Mouse (Mus musculus): ENCODE results near the gene Cdk2ap2. TPM values are rescaled to one million over a fixed set of nuclear protein-coding genes. Genes with fewer than 3 reads are reported as not detected.
"Not testable (repeated sequence)": the region's sequence is repeated elsewhere in the genome, so short reads cannot be mapped to it uniquely, and the experiment has no call there.

Cdk2ap2 gene
- polyA plus RNA-seq, 1 experiment from 2014 or later, result 83.4 TPM

DNA sequence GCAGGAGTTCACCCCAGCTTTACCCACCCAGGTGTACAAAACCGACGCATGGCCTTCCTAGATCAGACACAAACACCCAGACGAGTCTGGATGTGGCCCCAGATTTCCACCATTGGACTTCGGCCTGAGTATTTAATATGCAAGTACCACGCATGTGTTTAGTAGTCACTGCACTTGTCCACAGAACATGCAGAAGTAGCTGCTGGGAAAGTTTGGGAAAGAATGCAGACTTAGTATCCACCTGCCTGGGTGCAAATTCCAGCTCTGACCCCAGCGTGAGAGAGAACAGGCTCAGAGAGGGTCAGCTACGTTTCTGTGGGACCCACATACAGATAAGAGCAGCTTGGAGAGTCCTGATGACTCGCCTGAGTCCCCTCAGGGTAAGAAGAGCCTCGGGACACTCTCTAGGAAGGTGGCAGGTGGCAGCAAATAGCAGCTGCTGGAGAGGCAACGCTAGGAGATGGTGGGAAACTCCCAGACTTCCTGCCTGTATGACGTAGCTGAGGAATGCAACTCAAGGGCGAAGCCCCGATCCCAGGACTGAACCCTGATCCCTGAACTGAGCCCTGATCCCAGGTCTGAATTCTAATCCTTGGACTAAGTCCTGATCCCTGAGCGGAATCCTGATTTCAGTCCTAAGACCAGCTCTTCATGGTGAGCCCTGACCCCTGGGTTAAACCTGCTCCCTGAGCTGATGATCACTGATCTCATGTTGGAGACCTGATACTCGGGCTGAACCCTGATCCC lies 40.9 kb upstream of the Cdk2ap2 start:
- no peaks in the 10 kb centered on the region for H3K27me3 ChIP-seq (ENCODE audit: control insufficient read depth, insufficient read depth, low read length)
- no peak overlapping the region for H3K9ac ChIP-seq (replicated peaks; ENCODE audit: low read length)
- no peaks in the 10 kb centered on the region for H3K36me3 ChIP-seq (ENCODE audit: control insufficient read depth, insufficient read depth, low read length)
- no peaks in the 10 kb centered on the region for H3K4me1 ChIP-seq (ENCODE audit: control insufficient read depth, insufficient read depth, low read length)
- no peak overlapping the region for H3K4me3 ChIP-seq (replicated peaks; ENCODE audit: low read depth, low read length)
- WGBS, result 64% methylated on average over 15 of the region's 15 CpGs
- DNase-seq, result no peak
- no peak overlapping the region for H3K4me2 ChIP-seq (ENCODE audit: low read length)
- H3K27ac ChIP-seq (replicated peaks; ENCODE audit: low read depth, low read length), result no peak overlapping the region
- no peaks in the 10 kb centered on the region for H3K9me3 ChIP-seq (ENCODE audit: control insufficient read depth, low read length)
- ATAC-seq (ENCODE audit: low FRiP score, low TSS enrichment), result no peak

DNA sequence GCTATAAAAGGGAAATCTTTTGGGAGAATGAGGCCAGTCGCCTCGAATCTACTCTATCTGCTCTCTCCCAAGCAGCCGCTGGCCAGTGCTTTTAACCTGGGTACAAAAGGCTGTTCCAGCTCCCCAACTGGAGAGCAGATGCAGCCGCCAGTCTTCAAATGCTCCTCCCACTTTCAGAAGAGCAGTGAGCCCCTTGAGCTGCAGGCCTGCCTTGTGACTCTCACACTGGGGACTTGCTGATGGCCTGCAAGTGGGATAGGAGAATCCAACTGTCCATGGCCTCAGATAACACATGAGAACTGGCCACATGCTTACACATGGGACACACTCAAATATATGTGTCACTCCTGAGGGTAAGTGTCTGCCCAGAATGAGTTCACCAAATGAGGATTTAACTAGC lies 40.3 kb upstream of the Cdk2ap2 start:
- no peaks in the 10 kb centered on the region for H3K27me3 ChIP-seq (ENCODE audit: control insufficient read depth, insufficient read depth, low read length)
- H3K9me3 ChIP-seq (ENCODE audit: control insufficient read depth, low read length), result no peaks in the 10 kb centered on the region
- H3K27ac ChIP-seq (replicated peaks; ENCODE audit: low read depth, low read length), result no peak overlapping the region
- H3K36me3 ChIP-seq (ENCODE audit: control insufficient read depth, insufficient read depth, low read length), result no peaks in the 10 kb centered on the region
- DNase-seq, result no peak
- no peak overlapping the region for H3K4me3 ChIP-seq (replicated peaks; ENCODE audit: low read depth, low read length)
- H3K4me1 ChIP-seq (ENCODE audit: control insufficient read depth, insufficient read depth, low read length), result no peaks in the 10 kb centered on the region
- H3K9ac ChIP-seq (replicated peaks; ENCODE audit: low read length), result no peak overlapping the region
- no peak overlapping the region for H3K4me2 ChIP-seq (ENCODE audit: low read length)
- WGBS, result 34% methylated on average over 4 of the region's 4 CpGs
- ATAC-seq (ENCODE audit: low FRiP score, low TSS enrichment), result no peak

DNA sequence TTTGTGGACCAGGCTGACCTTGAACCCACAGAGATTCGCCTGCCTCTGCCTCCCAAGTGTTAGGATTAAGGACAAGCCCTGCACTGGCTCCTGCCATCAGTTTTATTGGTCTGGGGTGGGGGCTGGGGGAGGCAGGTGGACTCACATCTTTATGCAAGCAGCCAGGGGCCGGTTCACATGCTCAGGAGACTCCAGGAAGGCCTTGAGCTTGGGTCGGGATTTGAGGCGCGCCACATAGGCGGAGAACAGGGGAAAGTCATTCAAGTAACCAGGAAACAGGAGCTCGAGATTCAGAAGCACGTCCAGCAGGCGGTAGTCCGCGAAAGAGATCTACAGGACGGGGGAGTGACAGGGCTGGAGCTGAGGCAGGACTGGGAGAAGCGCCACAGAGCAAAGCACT lies 39.6 kb upstream of the Cdk2ap2 start:
- H3K36me3 ChIP-seq (ENCODE audit: control insufficient read depth, insufficient read depth, low read length), result no peaks in the 10 kb centered on the region
- no peaks in the 10 kb centered on the region for H3K9me3 ChIP-seq (ENCODE audit: control insufficient read depth, low read length)
- H3K4me3 ChIP-seq (replicated peaks; ENCODE audit: low read depth, low read length), result no peak overlapping the region
- no peaks in the 10 kb centered on the region for H3K4me1 ChIP-seq (ENCODE audit: control insufficient read depth, insufficient read depth, low read length)
- H3K27ac ChIP-seq (replicated peaks; ENCODE audit: low read depth, low read length), result no peak overlapping the region
- 84% methylated on average over 13 of the region's 13 CpGs for WGBS
- H3K27me3 ChIP-seq (ENCODE audit: control insufficient read depth, insufficient read depth, low read length), result no peaks in the 10 kb centered on the region
- no peak overlapping the region for H3K9ac ChIP-seq (replicated peaks; ENCODE audit: low read length)
- no peak for DNase-seq
- no peak for ATAC-seq (ENCODE audit: low FRiP score, low TSS enrichment)
- H3K4me2 ChIP-seq (ENCODE audit: low read length), result no peak overlapping the region

DNA sequence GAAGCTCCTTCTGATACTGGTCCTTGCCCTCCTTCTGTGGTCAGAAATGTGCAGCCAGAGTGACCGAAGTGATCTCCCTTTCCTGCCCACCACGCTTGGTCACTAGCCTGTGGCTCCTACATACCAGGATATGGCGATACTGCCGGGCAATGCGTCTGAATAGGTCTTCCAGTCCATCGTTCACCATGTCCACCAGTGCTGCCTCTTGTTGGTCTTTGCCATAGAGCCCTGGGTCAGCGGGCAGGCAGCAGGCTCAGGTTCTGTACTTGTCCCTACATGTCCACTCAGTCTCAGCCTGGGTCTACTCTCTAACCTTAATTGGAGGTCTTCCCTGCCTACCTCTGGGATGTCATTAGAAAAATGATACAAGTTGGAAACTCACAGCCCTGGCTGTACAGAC lies 39.0 kb upstream of the Cdk2ap2 start:
- Histone ChIP-seq H3K27ac (replicated peaks; ENCODE audit: low read depth, low read length) (no peak overlapping the region), H3K4me1 (ENCODE audit: control insufficient read depth, insufficient read depth, low read length) (no peaks in the 10 kb centered on the region), H3K4me2 (ENCODE audit: low read length) (no peak overlapping the region), H3K36me3 (ENCODE audit: control insufficient read depth, insufficient read depth, low read length) (no peaks in the 10 kb centered on the region), H3K27me3 (ENCODE audit: control insufficient read depth, insufficient read depth, low read length) (no peaks in the 10 kb centered on the region), H3K4me3 (replicated peaks; ENCODE audit: low read depth, low read length) (no peak overlapping the region), H3K9ac (replicated peaks; ENCODE audit: low read length) (no peak overlapping the region), H3K9me3 (ENCODE audit: control insufficient read depth, low read length) (no peaks in the 10 kb centered on the region)
- 97% methylated on average over 7 of the region's 7 CpGs for WGBS
- no peak for ATAC-seq (ENCODE audit: low FRiP score, low TSS enrichment)
- DNase-seq, result no peak

GRCm38 (mm10) chr19:4058581-4058980 lies 38.4 kb upstream of the Cdk2ap2 start:
- Histone ChIP-seq H3K9ac (replicated peaks; ENCODE audit: low read length) (no peak overlapping the region), H3K4me3 (replicated peaks; ENCODE audit: low read depth, low read length) (no peak overlapping the region), H3K36me3 (ENCODE audit: control insufficient read depth, insufficient read depth, low read length) (no peaks in the 10 kb centered on the region), H3K27ac (replicated peaks; ENCODE audit: low read depth, low read length) (no peak overlapping the region), H3K4me1 (ENCODE audit: control insufficient read depth, insufficient read depth, low read length) (no peaks in the 10 kb centered on the region), H3K4me2 (ENCODE audit: low read length) (no peak overlapping the region), H3K9me3 (ENCODE audit: control insufficient read depth, low read length) (no peaks in the 10 kb centered on the region), H3K27me3 (ENCODE audit: control insufficient read depth, insufficient read depth, low read length) (no peaks in the 10 kb centered on the region)
- WGBS, result 91% methylated on average over 5 of the region's 5 CpGs
- ATAC-seq (ENCODE audit: low FRiP score, low TSS enrichment) (no peak), DNase-seq (no peak)

GRCm38 (mm10) chr19:4059069-4059740 lies 37.8 kb upstream of the Cdk2ap2 start, which contains the start of gene Gstp3:
TSS of gene Gstp3 (minus strand) at chr19:4059569.
- 88% methylated on average over 15 of the region's 15 CpGs for WGBS
- no peak within 1 kb of the TSS for H3K9ac ChIP-seq (replicated peaks; ENCODE audit: low read length)
- no peak within 1 kb of the TSS for H3K4me3 ChIP-seq (replicated peaks; ENCODE audit: low read depth, low read length)
- H3K27me3 ChIP-seq (ENCODE audit: control insufficient read depth, insufficient read depth, low read length), result no peaks in the 10 kb centered on the region
- H3K4me2 ChIP-seq (ENCODE audit: low read length), result no peak within 1 kb of the TSS
- ATAC-seq (ENCODE audit: low FRiP score, low TSS enrichment) (no peak), DNase-seq (no peak)
- H3K9me3 ChIP-seq (ENCODE audit: control insufficient read depth, low read length), result no peaks in the 10 kb centered on the region
- H3K27ac ChIP-seq (replicated peaks; ENCODE audit: low read depth, low read length), result no peak within 1 kb of the TSS
- H3K4me1 ChIP-seq (ENCODE audit: control insufficient read depth, insufficient read depth, low read length), result no peaks in the 10 kb centered on the region
- H3K36me3 ChIP-seq (ENCODE audit: control insufficient read depth, insufficient read depth, low read length), result no peaks in the 10 kb centered on the region

GRCm38 (mm10) chr19:4060044-4060898 lies 36.7 kb upstream of the Cdk2ap2 start:
- H3K27ac ChIP-seq (replicated peaks; ENCODE audit: low read depth, low read length); H3K36me3 ChIP-seq (ENCODE audit: control insufficient read depth, insufficient read depth, low read length); H3K4me2 ChIP-seq (ENCODE audit: low read length); H3K9me3 ChIP-seq (ENCODE audit: control insufficient read depth, low read length); DNase-seq; H3K9ac ChIP-seq (replicated peaks; ENCODE audit: low read length); H3K27me3 ChIP-seq (ENCODE audit: control insufficient read depth, insufficient read depth, low read length); ATAC-seq (ENCODE audit: low FRiP score, low TSS enrichment); H3K4me1 ChIP-seq (ENCODE audit: control insufficient read depth, insufficient read depth, low read length); H3K4me3 ChIP-seq (replicated peaks; ENCODE audit: low read depth, low read length): not testable (repeated sequence)
- WGBS, result 82% methylated on average over 8 of the region's 8 CpGs

DNA sequence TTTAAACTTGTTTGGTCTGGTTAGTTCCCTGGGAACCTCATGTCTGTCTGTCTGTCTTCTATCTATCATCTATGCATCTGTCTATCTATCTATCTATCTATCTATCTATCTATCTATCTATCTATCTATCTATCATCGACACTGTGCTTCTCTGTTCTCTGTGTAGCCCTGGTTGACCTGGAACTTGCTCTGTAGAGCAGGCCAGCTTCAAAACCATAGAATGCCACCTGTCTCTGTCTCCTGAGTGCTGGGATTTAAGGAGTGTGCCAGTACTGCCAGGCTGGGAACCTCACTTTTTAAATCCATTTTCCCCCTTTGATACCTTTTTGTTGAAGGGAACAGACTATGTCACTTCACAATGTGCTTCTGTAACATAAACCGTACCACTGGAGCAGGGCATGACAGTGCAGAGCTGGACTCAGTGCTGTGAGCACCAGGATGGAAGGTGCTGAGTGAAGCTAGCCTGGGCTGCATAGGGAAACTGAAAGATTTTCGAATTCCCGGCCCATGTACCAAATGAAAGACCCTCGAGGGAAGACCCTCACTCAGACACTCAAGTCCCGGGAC lies 36.0 kb upstream of the Cdk2ap2 start:
- WGBS, result 90% methylated on average over 6 of the region's 6 CpGs

More for the DNA sequence above, 36.0 kb upstream of the Cdk2ap2 start:
- H3K4me1 ChIP-seq (ENCODE audit: control insufficient read depth, insufficient read depth, low read length), result no peaks in the 10 kb centered on the region
- no peak overlapping the region for H3K27ac ChIP-seq (replicated peaks; ENCODE audit: low read depth, low read length)
- no peak for ATAC-seq (ENCODE audit: low FRiP score, low TSS enrichment)
- no peak for DNase-seq
- H3K4me2 ChIP-seq (ENCODE audit: low read length), result no peak overlapping the region
- no peaks in the 10 kb centered on the region for H3K27me3 ChIP-seq (ENCODE audit: control insufficient read depth, insufficient read depth, low read length)
- no peaks in the 10 kb centered on the region for H3K36me3 ChIP-seq (ENCODE audit: control insufficient read depth, insufficient read depth, low read length)
- H3K4me3 ChIP-seq (replicated peaks; ENCODE audit: low read depth, low read length), result no peak overlapping the region
- H3K9me3 ChIP-seq (ENCODE audit: control insufficient read depth, low read length), result no peaks in the 10 kb centered on the region
- H3K9ac ChIP-seq (replicated peaks; ENCODE audit: low read length), result no peak overlapping the region
